Mouse (Mus musculus): ENCODE data around the gene Il4i1. TPM values are rescaled to one million over a fixed set of nuclear protein-coding genes. Genes with fewer than 3 reads are reported as not detected.

Il4i1 gene
- total RNA-seq (2021) = 1 to 10 TPM; 1.4 to 2.0 TPM

- peak; percentile 100 for DNase-seq
These were observed at the start of gene Il4i1, which contains the start of gene Nup62 for GRCm38 (mm10) chr7:44815721-44816469. TSS of gene Il4i1 (plus strand) at chr7:44816387. TSS of gene Nup62 (plus strand) at chr7:44816088.

- no peak for DNase-seq
These were observed 48.1 kb upstream of the Il4i1 start for GRCm38 (mm10) chr7:44768129-44768528.

- peak; percentile 88 for DNase-seq
These were observed 46.1 kb upstream of the Il4i1 start for GRCm38 (mm10) chr7:44770046-44770578.

GRCm38 (mm10) chr7:44772591-44773204, 43.5 kb upstream of the Il4i1 start:
- no peak for DNase-seq

GRCm38 (mm10) chr7:44776849-44777498, 39.2 kb upstream of the Il4i1 start:
- no peak for DNase-seq

GRCm38 (mm10) chr7:44780101-44780500, 36.1 kb upstream of the Il4i1 start:
- no peak for DNase-seq

- no peak for DNase-seq
These were observed 26.7 kb upstream of the Il4i1 start for GRCm38 (mm10) chr7:44789531-44789930.

GRCm38 (mm10) chr7:44790066-44790465, 26.1 kb upstream of the Il4i1 start:
- no peak for DNase-seq

GRCm38 (mm10) chr7:44792781-44793180, 23.4 kb upstream of the Il4i1 start:
- no peak for DNase-seq

- peak; percentile 1 for DNase-seq
These were observed 7.3 kb upstream of the Il4i1 start for GRCm38 (mm10) chr7:44808927-44809326.

GRCm38 (mm10) chr7:44809466-44809865, 6.7 kb upstream of the Il4i1 start:
- DNase-seq = peak; percentile 2

GRCm38 (mm10) chr7:44810365-44810764, 5.8 kb upstream of the Il4i1 start:
- DNase-seq = peak; percentile 1

- peak; percentile 2 for DNase-seq
These were observed 5.2 kb upstream of the Il4i1 start for GRCm38 (mm10) chr7:44810819-44811557.

- DNase-seq = peak; percentile 3
These were observed 3.4 kb upstream of the Il4i1 start for GRCm38 (mm10) chr7:44812651-44813325.

GRCm38 (mm10) chr7:44813985-44814384, 2.2 kb upstream of the Il4i1 start:
- DNase-seq = peak; percentile 3

GRCm38 (mm10) chr7:44814423-44814822, 1.8 kb upstream of the Il4i1 start:
- peak; percentile 3 for DNase-seq

GRCm38 (mm10) chr7:44814952-44815553, 1.1 kb upstream of the Il4i1 start:
- peak; percentile 19 for DNase-seq

- DNase-seq = peak; percentile 80
These were observed 359 bp downstream of the Il4i1 start, which contains the start of gene Atf5 for GRCm38 (mm10) chr7:44816470-44817021. TSS of gene Atf5 (minus strand) at chr7:44816658.

GRCm38 (mm10) chr7:44817441-44817840, 1.3 kb downstream of the Il4i1 start:
- DNase-seq = peak; percentile 4

GRCm38 (mm10) chr7:44818164-44818563, 2.0 kb downstream of the Il4i1 start:
- DNase-seq = peak; percentile 4

GRCm38 (mm10) chr7:44818751-44819235, 2.6 kb downstream of the Il4i1 start:
- DNase-seq = peak; percentile 69

All from heart, postnatal 4 days (tissue).